Mouse (Mus musculus): ENCODE measurements around the gene Cdh9.

Cdh9 gene

DNA sequence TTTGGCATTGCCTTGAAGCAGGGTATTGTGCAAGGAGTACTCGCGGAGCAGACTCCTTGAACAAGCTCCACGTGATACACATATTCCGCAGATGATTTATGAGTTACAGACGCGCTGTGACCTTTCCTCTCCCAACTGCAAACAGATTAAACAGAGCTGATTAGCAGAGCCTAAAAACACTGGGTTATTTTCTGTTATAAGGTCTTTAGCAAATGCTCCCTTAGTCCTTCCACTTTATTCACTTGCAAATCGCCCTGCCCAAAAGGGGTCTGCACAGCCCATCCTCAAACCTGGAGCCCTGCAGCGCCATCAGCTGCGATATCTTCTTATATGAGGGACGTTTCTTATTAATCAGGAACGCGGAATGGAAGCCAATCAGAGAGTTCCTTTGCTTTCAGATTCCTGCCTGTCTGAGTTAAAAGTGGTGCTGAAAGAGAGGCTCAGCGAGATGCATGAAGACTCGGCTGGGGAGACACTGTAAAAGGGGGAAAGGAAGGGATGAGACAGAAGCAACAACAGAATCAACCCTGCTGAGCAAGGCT is at the start of gene Cdh9:
Gene Cdh9, plus strand, starts transcription at position 287 of the 542 bp plus-strand sequence.
- peak; percentile 54 to 60 for DNase-seq (ENCODE audit: low spot score in 2 of 2)

DNA sequence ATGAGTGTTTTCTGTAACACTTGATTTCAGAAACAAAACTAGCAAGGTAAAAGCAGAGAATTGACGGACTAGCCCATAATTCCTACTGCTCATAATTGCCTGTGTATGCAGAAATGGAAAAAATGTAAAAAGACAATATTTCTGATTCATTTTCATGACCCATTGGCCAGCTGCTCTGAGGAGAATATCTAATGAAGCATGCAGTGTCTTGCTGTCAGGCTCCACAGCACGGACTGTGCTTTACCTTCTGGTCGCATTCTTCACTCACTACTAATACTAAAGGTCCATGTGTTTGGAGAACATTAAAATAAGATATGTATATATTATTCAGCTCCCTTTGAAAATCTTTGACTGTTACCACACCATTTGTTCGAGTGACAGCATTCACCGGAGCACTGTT is 49.5 kb upstream of the Cdh9 start:
- DNase-seq (ENCODE audit: low spot score in 2 of 2) = no peak

DNA sequence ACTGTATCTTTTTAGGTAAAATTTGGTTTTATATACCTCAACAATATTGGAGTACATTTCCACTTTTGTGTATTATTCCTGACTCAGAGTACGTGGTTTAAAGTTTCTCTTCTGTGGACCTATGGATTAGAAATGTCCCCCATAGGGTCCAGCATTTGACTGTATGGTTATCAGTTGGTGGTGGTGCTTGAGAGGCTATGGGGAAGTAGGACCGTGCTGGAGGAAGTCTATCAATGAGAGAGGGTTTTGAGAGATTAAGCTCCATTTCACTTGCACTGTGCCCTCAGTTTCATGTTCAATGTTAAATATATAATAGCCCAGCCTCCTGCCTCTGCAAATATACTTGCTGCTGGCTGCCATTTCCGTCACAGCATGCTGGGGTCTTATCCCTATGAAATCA is 28.7 kb upstream of the Cdh9 start:
- DNase-seq (ENCODE audit: low spot score in 2 of 2) = no peak

DNA sequence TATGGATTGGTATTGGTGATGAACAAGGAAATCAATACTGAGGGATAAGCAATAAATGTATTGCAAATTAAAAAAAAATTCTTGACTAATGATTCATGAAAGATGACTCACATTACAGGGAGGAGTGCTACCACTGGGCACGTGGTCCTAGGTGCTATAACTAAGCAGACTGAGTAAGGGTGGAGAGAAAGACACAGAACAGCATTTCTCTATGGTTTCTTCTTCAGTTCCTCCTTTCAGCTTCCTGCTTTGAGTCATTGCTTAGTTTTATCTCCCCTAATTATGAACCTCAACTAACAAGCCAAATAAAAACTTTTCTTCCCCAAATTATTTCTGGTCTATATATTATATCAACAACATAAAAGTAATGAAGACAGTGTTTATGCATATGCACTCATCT is 26.2 kb upstream of the Cdh9 start:
- no peak for DNase-seq (ENCODE audit: low spot score in 2 of 2)

DNA sequence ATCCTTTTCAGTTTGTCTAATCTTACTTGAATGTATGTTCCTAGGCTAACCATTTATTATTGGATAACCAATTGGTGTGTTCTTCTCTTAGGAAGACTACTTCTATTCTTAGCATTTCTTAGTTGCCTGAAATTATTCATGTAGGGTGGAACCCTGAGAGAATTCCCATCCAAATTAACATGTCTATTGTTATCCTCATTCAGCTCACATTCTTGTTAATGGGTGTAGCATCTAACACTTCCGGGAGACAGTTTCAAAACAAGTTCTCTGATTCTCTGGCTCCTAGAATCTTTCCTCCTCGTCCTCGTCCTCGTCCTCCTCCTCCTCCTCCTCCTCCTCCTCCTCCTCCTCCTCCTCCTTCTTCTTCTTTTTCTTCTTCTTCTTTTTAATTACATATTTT is 10.5 kb downstream of the Cdh9 start:
- DNase-seq (ENCODE audit: low spot score in 2 of 2) = no peak

DNA sequence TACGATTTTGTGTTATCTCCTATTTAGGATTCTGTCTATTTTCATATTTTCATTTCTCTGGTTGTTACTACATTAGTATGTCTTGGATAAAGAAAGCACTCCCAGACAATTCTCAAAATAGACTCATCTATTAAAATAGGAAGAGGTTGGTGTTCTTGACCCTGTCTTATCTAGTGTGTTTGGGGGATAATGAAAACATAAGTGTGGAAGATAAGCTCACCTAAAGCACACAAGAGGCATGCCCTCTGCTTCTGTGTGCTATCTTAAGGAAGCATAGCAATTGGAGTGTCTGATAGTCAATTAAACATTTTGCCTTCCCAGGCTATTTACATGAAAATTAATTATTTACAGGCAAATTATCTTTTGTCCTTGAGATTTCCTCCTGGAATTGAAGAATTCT is 18.1 kb downstream of the Cdh9 start:
- no peak for DNase-seq (ENCODE audit: low spot score in 2 of 2)

DNA sequence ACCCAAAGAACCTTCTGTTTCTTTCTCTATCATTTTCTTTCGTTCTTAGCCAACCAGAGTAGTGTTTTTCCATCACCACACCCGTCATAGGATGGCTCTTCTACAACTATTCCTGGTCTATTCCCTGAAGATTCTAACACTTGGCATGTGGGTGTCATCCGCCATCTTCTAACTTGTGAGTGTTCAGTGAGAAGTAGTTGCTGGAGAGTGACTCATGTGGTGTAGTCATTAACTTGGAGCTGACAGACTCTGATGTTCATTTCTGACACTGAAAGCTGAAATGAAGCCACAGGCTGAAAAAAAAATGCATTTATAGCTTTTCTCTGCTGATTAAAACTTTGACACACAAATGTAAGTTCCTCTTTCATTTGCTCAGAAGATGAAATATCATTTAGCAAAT is 34.7 kb downstream of the Cdh9 start:
- DNase-seq (ENCODE audit: low spot score in 2 of 2) = peak; percentile 44 to 51

DNA sequence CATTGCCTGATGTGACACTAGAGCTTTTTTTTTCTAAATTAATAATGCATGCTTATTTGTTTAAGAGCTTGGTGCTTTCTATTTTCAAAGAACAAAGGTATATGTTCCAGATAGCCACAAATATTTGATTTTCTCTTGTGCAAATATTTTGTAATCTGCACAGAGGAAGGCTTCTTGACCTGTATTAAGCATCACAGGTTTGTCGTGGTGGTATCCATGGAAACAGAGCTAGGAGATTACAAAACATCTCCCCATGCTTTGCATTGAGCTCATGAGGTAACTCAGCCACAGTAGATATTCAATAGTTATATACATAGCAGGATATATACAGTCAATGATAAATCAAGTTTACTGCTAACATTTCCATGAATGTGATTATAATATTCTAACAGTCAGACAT is 56.0 kb downstream of the Cdh9 start:
- no peak for DNase-seq (ENCODE audit: low spot score in 2 of 2)

DNA sequence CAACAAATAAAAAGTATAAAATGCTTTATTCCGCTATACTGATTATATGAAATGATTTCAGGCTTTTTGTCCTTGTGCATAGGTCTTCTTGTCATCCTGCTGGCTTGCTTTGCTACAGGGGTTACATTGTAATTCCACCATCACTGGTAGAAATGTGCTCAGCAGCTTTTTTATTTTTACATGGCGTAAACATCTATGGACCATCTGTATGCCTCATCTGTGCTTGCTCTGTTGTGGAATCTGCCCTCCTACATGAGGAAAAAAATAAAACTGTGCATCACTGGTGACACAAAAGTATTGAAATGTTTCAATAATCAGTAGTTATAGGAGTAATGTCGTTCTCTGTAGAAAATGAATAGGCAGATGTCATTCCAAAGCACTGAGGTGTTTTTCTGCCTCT is 64.3 kb downstream of the Cdh9 start:
- peak in 1 of 2 experiments; percentile 8 for DNase-seq (ENCODE audit: low spot score in 2 of 2)

DNA sequence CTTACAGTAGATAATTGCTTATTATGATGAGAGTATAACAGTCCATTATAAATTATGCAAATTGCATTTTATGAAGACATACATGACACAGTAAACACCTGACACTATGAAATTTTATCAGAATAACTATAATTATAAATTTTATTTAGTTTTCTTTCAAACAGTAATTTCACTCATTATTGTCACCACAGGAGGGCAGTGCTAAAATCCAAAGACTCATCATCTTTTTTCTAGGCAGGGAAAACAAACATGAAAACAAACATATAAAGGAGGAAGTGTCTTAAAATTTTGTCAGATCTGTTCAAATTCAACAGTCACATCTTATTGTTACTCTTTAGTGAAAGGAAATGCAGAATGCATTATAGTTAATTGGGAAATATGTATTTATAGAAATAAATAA is 72.7 kb downstream of the Cdh9 start:
- no peak for DNase-seq (ENCODE audit: low spot score in 2 of 2)

DNA sequence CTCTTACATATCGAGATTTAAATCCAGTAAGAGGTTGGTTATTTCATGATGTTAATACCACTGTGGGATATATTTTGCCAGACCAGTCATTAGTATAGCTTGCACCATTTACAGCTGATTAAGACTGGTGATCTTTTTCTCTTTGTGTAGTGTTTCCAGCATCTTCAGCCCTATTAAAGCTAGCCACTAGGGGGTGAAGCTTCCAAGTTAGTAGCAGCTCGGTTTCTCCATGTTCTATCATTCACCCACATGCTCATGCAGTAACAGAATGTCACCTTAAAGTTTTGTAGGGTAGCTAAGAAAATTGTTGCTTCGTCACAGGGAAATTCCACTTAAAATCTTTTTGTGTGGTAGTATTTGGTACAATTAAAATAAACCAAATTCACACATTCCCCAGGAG is 82.2 kb downstream of the Cdh9 start:
- DNase-seq (ENCODE audit: low spot score in 2 of 2) = no peak

DNA sequence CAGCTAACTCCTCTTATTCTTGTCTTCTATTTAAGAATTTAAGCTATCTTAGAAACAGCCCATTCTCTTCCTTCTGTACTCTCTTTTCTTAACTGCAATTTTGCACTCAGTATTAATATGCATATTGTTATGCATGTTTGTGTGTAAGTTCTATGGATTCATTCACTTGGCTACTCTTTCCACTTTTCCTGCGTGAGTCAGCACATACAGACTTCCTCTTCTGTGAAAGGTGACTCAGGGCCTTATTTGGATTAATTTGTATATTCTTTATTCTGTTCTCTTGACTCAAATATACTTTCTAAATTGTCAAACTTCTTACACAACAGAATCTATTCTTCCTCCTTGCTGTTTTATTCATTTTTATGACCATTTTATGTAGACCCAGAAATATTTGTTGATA is 85.5 kb downstream of the Cdh9 start:
- no peak for DNase-seq (ENCODE audit: low spot score in 2 of 2)

DNA sequence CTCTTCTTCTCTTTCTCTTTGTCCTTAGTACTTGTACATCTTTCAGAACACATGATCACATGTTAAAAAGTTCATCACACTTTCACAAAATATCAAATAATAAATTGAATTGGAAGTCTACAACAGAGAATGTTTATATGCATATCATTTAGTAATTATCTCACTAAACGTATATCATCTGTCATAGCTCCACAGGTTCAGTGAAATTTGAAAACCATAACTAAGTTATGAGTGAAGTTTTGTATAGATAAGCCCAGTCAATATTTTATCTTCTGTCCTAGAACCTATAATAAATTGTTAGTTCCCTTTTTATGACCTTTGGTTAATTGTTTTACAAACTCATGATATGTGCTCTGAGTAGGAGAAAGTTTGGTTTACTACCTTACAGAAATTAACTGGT is 106.2 kb downstream of the Cdh9 start:
- DNase-seq (ENCODE audit: low spot score in 2 of 2) = no peak

DNA sequence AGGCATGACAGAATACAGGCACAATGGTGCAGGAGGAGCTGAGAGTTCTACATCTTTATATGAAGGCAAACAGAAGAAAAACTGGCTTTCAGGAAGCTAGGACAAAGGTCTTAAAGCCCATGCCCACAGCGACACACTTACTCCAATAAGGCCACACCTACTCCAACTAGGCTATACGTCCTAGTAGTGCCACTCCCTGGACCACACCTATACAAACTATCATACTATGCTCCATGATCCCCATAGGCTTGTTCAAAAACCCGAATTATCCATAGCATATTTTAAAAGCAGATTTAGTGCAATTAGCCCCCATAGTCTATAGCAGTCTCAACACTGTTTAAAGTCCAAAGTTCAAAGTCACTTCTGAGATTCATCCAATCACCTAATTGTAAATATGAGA is 154.0 kb downstream of the Cdh9 start:
- DNase-seq (ENCODE audit: low spot score in 2 of 2) = no peak

DNA sequence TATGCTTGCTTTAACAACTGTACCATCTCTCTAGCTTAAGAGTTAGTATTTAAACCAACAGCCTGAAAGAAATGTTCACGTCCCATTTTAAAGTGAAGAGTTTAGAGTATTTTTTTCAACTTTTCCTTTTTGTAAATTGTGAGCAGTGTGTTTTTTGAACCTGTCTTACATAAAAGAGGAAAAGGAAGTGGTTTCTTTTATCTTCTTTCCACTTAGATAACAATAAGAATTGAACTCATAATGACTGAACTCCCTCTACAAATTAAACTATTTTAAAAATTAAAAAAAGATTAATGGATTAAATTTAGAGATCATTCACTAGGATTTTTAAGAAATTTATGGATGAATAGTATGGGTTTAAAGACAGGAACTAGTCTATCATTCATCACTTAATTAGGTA is 168.1 kb downstream of the Cdh9 start:
- DNase-seq (ENCODE audit: low spot score in 2 of 2) = no peak

All from right cerebral cortex, adult 2 months (tissue).